Mouse (Mus musculus): ENCODE results near the gene Clstn2.

GRCm38 (mm10) chr9:97677075-97677474 is 355.9 kb downstream of the Clstn2 start:
- TF ChIP-seq CTCF (conservative IDR thresholded peaks at IDR 0.05; ENCODE audit: low read length) = no peak
- TF ChIP-seq POU5F1 (IDR thresholded peaks at IDR 0.05; ENCODE audit: borderline replicate concordance, low read length) = no peak

Measured in E14TG2a.4 (cell line).